Comparison of ENCODE assay signal across 30 mouse cellular contexts in the genomic region with DNA sequence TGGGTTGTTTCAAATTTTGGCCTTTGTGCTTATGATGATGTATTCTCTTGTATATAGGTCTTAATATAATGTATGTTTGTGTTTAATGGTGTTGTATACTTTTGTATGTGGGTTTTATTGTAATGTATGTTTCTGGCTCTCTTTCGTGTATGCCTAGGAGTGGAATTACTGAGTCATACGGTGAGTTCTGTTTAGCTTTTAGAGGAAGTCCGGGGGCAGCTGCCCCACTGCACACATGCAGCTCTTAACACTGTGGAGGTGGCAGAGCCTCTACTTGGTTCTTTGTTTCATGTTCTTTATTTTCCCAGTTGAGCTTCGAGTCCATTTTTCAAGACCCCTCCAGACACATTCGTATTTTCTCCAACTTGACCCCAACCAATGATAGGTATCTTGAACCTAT. TPM values are rescaled to one million over a fixed set of nuclear protein-coding genes. Genes with fewer than 3 reads are reported as not detected.
DNase-seq lines count a peak whose midpoint lies in the region; ATAC-seq and TF ChIP-seq lines count a peak whose summit lies in the region.
"Had no signal": no experiment of that assay in that cellular context is flagged by ENCODE, and none has a peak within 500 bp of the region (broad histone marks: within the 10 kb centered on the region; RNA-seq: fewer than 3 reads in every experiment).

No protein-coding gene starts in this region.

- H3K27me3 ChIP-seq in MEL (ENCODE audit: control insufficient read depth in 1 of 2, insufficient read depth in 2 of 2, low read length in 2 of 2): no peaks in the 10 kb centered on the region
- no peaks in the 10 kb centered on the region for H3K27me3 ChIP-seq in forebrain, embryonic 13.5 days
- H3K27me3 ChIP-seq: embryonic facial prominence, embryonic 15.5 days; forebrain, embryonic 12.5 days; kidney, embryonic 15.5 days; liver, embryonic 13.5 days; neural tube, embryonic 12.5 days had no signal

- ATAC-seq in megakaryocyte progenitor cell, adult 5-6 weeks (replicated peaks; ENCODE audit: poor library complexity): peak; percentile 57
- no peak for ATAC-seq in forebrain, embryonic 13.5 days
- ATAC-seq: inflammation-experienced regulatory T-cells, adult 6 months had no signal

- no peak overlapping the region for H3K27ac ChIP-seq in MEL (ENCODE audit: control insufficient read depth, low read depth, low read length)
- no peak overlapping the region for H3K27ac ChIP-seq in left cerebral cortex, adult 2 months
- H3K27ac ChIP-seq in forebrain, embryonic 13.5 days: no peak overlapping the region
- H3K27ac ChIP-seq: embryonic facial prominence, embryonic 10.5 days; embryonic facial prominence, embryonic 15.5 days; forebrain, embryonic 12.5 days; hindbrain, embryonic 14.5 days; kidney, embryonic 15.5 days; liver, embryonic 13.5 days; neural tube, embryonic 12.5 days had no signal

- peak; percentile 34 to 43 for DNase-seq in spleen, postnatal 36 days (ENCODE audit: low spot score in 2 of 2)
- no peak for DNase-seq in spleen, adult 12 weeks (ENCODE audit: low spot score)
- peak; percentile 53 for DNase-seq in MEL (ENCODE audit: low read depth, low spot score)
- no peak for DNase-seq in left cerebral cortex, adult 2 months (ENCODE audit: extremely low spot score in 1 of 2, low spot score in 2 of 2)
- no peak for DNase-seq in adrenal gland, adult (ENCODE audit: inconsistent age in 2 of 2, low spot score in 1 of 2)
- DNase-seq: adrenal gland, adult 2 months; adrenal gland, postnatal 36 days; cerebellum, adult 18-20 months; cerebellum, postnatal 10 days; gastrocnemius, postnatal 14 days; heart, adult 18-20 months; kidney, adult 11 months; kidney, postnatal 25 days; left cerebral cortex, postnatal 4 days; liver, embryonic 13.5 days; lung, adult 18-20 months; lung, postnatal 10 days; thymus, postnatal 14 days had no signal

- H3K9ac ChIP-seq in MEL (ENCODE audit: control insufficient read depth, low read depth, low read length, poor library complexity, severe bottlenecking): no peak overlapping the region
- H3K9ac ChIP-seq in forebrain, embryonic 13.5 days: no peak overlapping the region
- H3K9ac ChIP-seq: embryonic facial prominence, embryonic 15.5 days; forebrain, embryonic 12.5 days; heart, embryonic 12.5 days; hindbrain, embryonic 14.5 days; kidney, embryonic 15.5 days; liver, embryonic 13.5 days; neural tube, embryonic 12.5 days had no signal

- WGBS in forebrain, embryonic 13.5 days: 88% methylated on average over 5 of the region's 5 CpGs

- H3K4me1 ChIP-seq in MEL (ENCODE audit: control insufficient read depth in 1 of 2, insufficient read depth in 2 of 2, low read length in 2 of 2): peaks cover 0 to 12% of the 10 kb centered on the region in 2 experiments; a peak in 2 of 4 replicates
- peaks cover 8% of the 10 kb centered on the region; the same call in 1 of the 2 replicates for H3K4me1 ChIP-seq in forebrain, embryonic 13.5 days
- H3K4me1 ChIP-seq: embryonic facial prominence, embryonic 10.5 days; embryonic facial prominence, embryonic 15.5 days; forebrain, embryonic 12.5 days; heart, embryonic 12.5 days; kidney, embryonic 15.5 days; liver, embryonic 13.5 days; neural tube, embryonic 12.5 days had no signal

- no peak for TF ChIP-seq EP300 in MEL (IDR thresholded peaks at IDR 0.05; ENCODE audit: low read depth in 1 of 2, low read length in 2 of 2)

- TF ChIP-seq POLR2A in MEL (IDR thresholded peaks at IDR 0.05; ENCODE audit: control insufficient read depth in 1 of 2, insufficient read depth in 1 of 2, low read depth in 1 of 2, low read length in 2 of 2, poor library complexity in 1 of 2): no peak

- no peak overlapping the region for H3K4me2 ChIP-seq in forebrain, embryonic 13.5 days
- H3K4me2 ChIP-seq: embryonic facial prominence, embryonic 15.5 days; forebrain, embryonic 12.5 days; heart, embryonic 12.5 days; hindbrain, embryonic 14.5 days; kidney, embryonic 15.5 days; liver, embryonic 13.5 days; midbrain, embryonic 11.5 days; neural tube, embryonic 12.5 days had no signal

- no peaks in the 10 kb centered on the region for H3K9me3 ChIP-seq in MEL (replicated peaks; ENCODE audit: insufficient read depth, low read length)
- no peaks in the 10 kb centered on the region for H3K9me3 ChIP-seq in forebrain, embryonic 13.5 days (replicated peaks)
- H3K9me3 ChIP-seq: embryonic facial prominence, embryonic 10.5 days; embryonic facial prominence, embryonic 15.5 days; forebrain, embryonic 12.5 days; kidney, embryonic 15.5 days; liver, embryonic 13.5 days; neural tube, embryonic 12.5 days had no signal

- TF ChIP-seq RAD21 in MEL (IDR thresholded peaks at IDR 0.05; ENCODE audit: low read depth, low read length): no peak

- H3K36me3 ChIP-seq in MEL (ENCODE audit: control insufficient read depth in 1 of 2, insufficient read depth in 2 of 2, low read length in 2 of 2): peaks cover 0 to 2% of the 10 kb centered on the region in 2 experiments; a peak in 1 of 4 replicates
- H3K36me3 ChIP-seq in forebrain, embryonic 13.5 days (ENCODE audit: poor library complexity, severe bottlenecking): no peaks in the 10 kb centered on the region
- H3K36me3 ChIP-seq: embryonic facial prominence, embryonic 10.5 days; embryonic facial prominence, embryonic 15.5 days; forebrain, embryonic 12.5 days; heart, embryonic 12.5 days; kidney, embryonic 15.5 days; liver, embryonic 13.5 days; neural tube, embryonic 12.5 days had no signal

- H3K79me2 ChIP-seq in MEL (ENCODE audit: control insufficient read depth, insufficient read depth, low read length, poor library complexity): no peaks in the 10 kb centered on the region

- H3K4me3 ChIP-seq in MEL (ENCODE audit: control insufficient read depth in 1 of 2, insufficient read depth in 1 of 2, low read depth in 2 of 2, low read length in 2 of 2): no peak overlapping the region
- no peak overlapping the region for H3K4me3 ChIP-seq in left cerebral cortex, adult 2 months
- H3K4me3 ChIP-seq in forebrain, embryonic 13.5 days: no peak overlapping the region
- H3K4me3 ChIP-seq: embryonic facial prominence, embryonic 10.5 days; embryonic facial prominence, embryonic 15.5 days; forebrain, embryonic 12.5 days; heart, embryonic 12.5 days; kidney, embryonic 15.5 days; liver, embryonic 13.5 days; myocyte; neural tube, embryonic 12.5 days had no signal

- TF ChIP-seq CTCF in MEL (IDR thresholded peaks at IDR 0.05 in 2 of 3, conservative IDR thresholded peaks at IDR 0.05 in 1 of 3; ENCODE audit: control insufficient read depth in 1 of 3, insufficient read depth in 1 of 3, low read depth in 2 of 3, low read length in 3 of 3, poor library complexity in 1 of 3, severe bottlenecking in 1 of 3): no peak
- no peak for TF ChIP-seq CTCF in left cerebral cortex, adult 2 months (IDR thresholded peaks at IDR 0.05)

- intact Hi-C loops in left cerebral cortex, adult 2 months (cut with DNase I): no loop called here

TF ChIP-seq in MEL, 35 proteins besides CTCF, POLR2A, EP300 and RAD21:
- no peak for TF ChIP-seq SMC3 (IDR thresholded peaks at IDR 0.05; ENCODE audit: low read depth, low read length)
- TF ChIP-seq GATA1 (IDR thresholded peaks at IDR 0.05; ENCODE audit: low read depth, low read length): no peak
- TF ChIP-seq ZNF384 (IDR thresholded peaks at IDR 0.05; ENCODE audit: low read depth, low read length): no peak
- no peak for TF ChIP-seq BHLHE40 (IDR thresholded peaks at IDR 0.05; ENCODE audit: borderline replicate concordance, low read depth, low read length)
- no peak for TF ChIP-seq MAFK (IDR thresholded peaks at IDR 0.05; ENCODE audit: borderline replicate concordance, low read depth, low read length)
- TF ChIP-seq ZKSCAN1 (IDR thresholded peaks at IDR 0.05; ENCODE audit: low read depth, low read length): no peak
- TF ChIP-seq SIN3A (IDR thresholded peaks at IDR 0.05; ENCODE audit: low read length): no peak
- no peak for TF ChIP-seq MYB (IDR thresholded peaks at IDR 0.05; ENCODE audit: low read depth, low read length)
- no peak for TF ChIP-seq NELFE (IDR thresholded peaks at IDR 0.05; ENCODE audit: low read depth, low read length)
- TF ChIP-seq HCFC1 (IDR thresholded peaks at IDR 0.05; ENCODE audit: low read depth, low read length): no peak
- TF ChIP-seq TBP (IDR thresholded peaks at IDR 0.05; ENCODE audit: low read depth, low read length): no peak
- no peak for TF ChIP-seq TCF12 (IDR thresholded peaks at IDR 0.05; ENCODE audit: low read depth, low read length)
- no peak for TF ChIP-seq MAZ (IDR thresholded peaks at IDR 0.05; ENCODE audit: low read depth, low read length)
- TF ChIP-seq RCOR1 (IDR thresholded peaks at IDR 0.05; ENCODE audit: low read depth, low read length): no peak
- no peak for TF ChIP-seq USF1 (IDR thresholded peaks at IDR 0.05; ENCODE audit: low read depth, low read length)

RNA-seq across cellular contexts. Expression of gene Sub1, which starts 29.2 kb away (rescaled TPM):
- total RNA-seq in MEL (2012; rRNA removed): 369 and 372 TPM in 2 replicates
- 100 to 1,000 TPM in 1 of 2 experiments, not detected in 1; 710 TPM for polyA plus RNA-seq in MEL (2012; ENCODE audit: insufficient read depth in 1 of 2, insufficient read length in 2 of 2, low read depth in 1 of 2, low replicate concordance in 2 of 2, missing spikeins in 1 of 2)
- 615 and 783 TPM in 2 replicates for total RNA-seq in megakaryocyte progenitor cell, adult 5-6 weeks (2015)
- 811 and 824 TPM in 2 replicates for total RNA-seq in megakaryocyte progenitor cell, adult 5-6 weeks (2017)
- 100 to 1,000 TPM; 279 to 310 TPM for total RNA-seq in left cerebral cortex, adult 2 months (2021)
- polyA plus RNA-seq in forebrain, embryonic 13.5 days (2015; fragmentation: Nextera tagmentation; extraction: Ambion mirVana): 555 and 645 TPM in 2 replicates

Comparison
In these comparisons a context has a peak if more than half of its experiments do, and no peak if none do; other contexts are left out.
1. DNase-seq: peak in spleen, postnatal 36 days (2 of 2) and MEL (single experiment); none in spleen, adult 12 weeks (single experiment), left cerebral cortex, adult 2 months (0 of 2) and adrenal gland, adult (0 of 2).